Comparison of ENCODE assay signal across 21 mouse cellular contexts in genomic region chr9:13964256-13964655, GRCm38 (mm10).
A peak's percentile ranks its signal among the peaks of the same experiment; 100 is the strongest.
DNase-seq lines count a peak whose midpoint lies in the region; ATAC-seq lines count a peak whose summit lies in the region.
"Had no signal": no experiment of that assay in that cellular context is flagged by ENCODE, and none has a peak within 500 bp of the region (broad histone marks: within the 10 kb centered on the region; RNA-seq: fewer than 3 reads in every experiment).

No protein-coding gene starts in this region.

- no peak overlapping the region for H3K4me3 ChIP-seq in embryonic facial prominence, embryonic 14.5 days (ENCODE audit: low read depth, low read length)
- H3K4me3 ChIP-seq in embryonic facial prominence, embryonic 10.5 days, result no peak overlapping the region
- H3K4me3 ChIP-seq: embryonic facial prominence, embryonic 13.5 days; forebrain, embryonic 12.5 days; forebrain, embryonic 15.5 days; hindbrain, embryonic 12.5 days; hindbrain, embryonic 15.5 days had no signal

- no peaks in the 10 kb centered on the region for H3K9me3 ChIP-seq in embryonic facial prominence, embryonic 14.5 days (ENCODE audit: control insufficient read depth, low read length)
- H3K9me3 ChIP-seq in embryonic facial prominence, embryonic 10.5 days, result no peaks in the 10 kb centered on the region
- H3K9me3 ChIP-seq: embryonic facial prominence, embryonic 13.5 days; forebrain, embryonic 12.5 days; forebrain, embryonic 15.5 days; hindbrain, embryonic 12.5 days; hindbrain, embryonic 15.5 days had no signal

- no peak overlapping the region for H3K4me2 ChIP-seq in embryonic facial prominence, embryonic 14.5 days (ENCODE audit: low read depth, low read length)
- H3K4me2 ChIP-seq: embryonic facial prominence, embryonic 13.5 days; forebrain, embryonic 12.5 days; forebrain, embryonic 15.5 days; heart, embryonic 11.5 days; hindbrain, embryonic 12.5 days; hindbrain, embryonic 15.5 days had no signal

- 85% methylated on average over 4 of the region's 4 CpGs for WGBS in embryonic facial prominence, embryonic 14.5 days
- WGBS in embryonic facial prominence, embryonic 10.5 days, result 84% methylated on average over 4 of the region's 4 CpGs

- no peak overlapping the region for H3K27ac ChIP-seq in embryonic facial prominence, embryonic 14.5 days (replicated peaks; ENCODE audit: low read depth, low read length)
- no peak overlapping the region for H3K27ac ChIP-seq in embryonic facial prominence, embryonic 10.5 days (replicated peaks)
- H3K27ac ChIP-seq: embryonic facial prominence, embryonic 13.5 days; forebrain, embryonic 12.5 days; forebrain, embryonic 15.5 days; hindbrain, embryonic 12.5 days; hindbrain, embryonic 15.5 days had no signal

- 0 out of 2 replicates have a peak, but pooled peaks have one; percentile 22 for ATAC-seq in embryonic facial prominence, embryonic 14.5 days (ENCODE audit: low read depth)
- ATAC-seq: CD4-positive, CD25-positive, alpha-beta regulatory T cell, adult 4 months; forebrain, embryonic 15.5 days had no signal

- peak; percentile 36 for DNase-seq in adrenal gland, postnatal 14 days
- no peak for DNase-seq in adrenal gland, adult (ENCODE audit: inconsistent age in 2 of 2, low spot score in 1 of 2)
- no peak for DNase-seq in embryonic facial prominence, embryonic 14.5 days (ENCODE audit: low spot score)
- no peak for DNase-seq in embryonic facial prominence, embryonic 10.5 days (ENCODE audit: low spot score)
- DNase-seq in adipocyte (ENCODE audit: low spot score), result peak; percentile 20
- DNase-seq in gonadal fat pad, adult 2 months (ENCODE audit: low read depth), result peak; percentile 91
- no peak for DNase-seq in retina, embryonic 14.5 days (ENCODE audit: low spot score)
- DNase-seq: adrenal gland, adult 2 months; adrenal gland, postnatal 36 days; gastrocnemius, postnatal 10 days; gastrocnemius, postnatal 36 days; heart, adult 11 months; kidney, adult 11 months; kidney, adult 8-10 months had no signal

- no peak overlapping the region for H3K9ac ChIP-seq in embryonic facial prominence, embryonic 14.5 days (ENCODE audit: low read depth, low read length)
- H3K9ac ChIP-seq: embryonic facial prominence, embryonic 13.5 days; forebrain, embryonic 12.5 days; forebrain, embryonic 15.5 days; hindbrain, embryonic 12.5 days; hindbrain, embryonic 15.5 days had no signal

- H3K4me1 ChIP-seq in embryonic facial prominence, embryonic 14.5 days (ENCODE audit: control insufficient read depth, insufficient read depth, low read length), result peaks cover 12% of the 10 kb centered on the region
- H3K4me1 ChIP-seq in embryonic facial prominence, embryonic 10.5 days, result peaks cover 11% of the 10 kb centered on the region
- H3K4me1 ChIP-seq: hindbrain, embryonic 12.5 days had no signal

- no peaks in the 10 kb centered on the region for H3K36me3 ChIP-seq in embryonic facial prominence, embryonic 14.5 days (ENCODE audit: control insufficient read depth, insufficient read depth, low read length)
- no peaks in the 10 kb centered on the region for H3K36me3 ChIP-seq in embryonic facial prominence, embryonic 10.5 days (replicated peaks)
- H3K36me3 ChIP-seq: embryonic facial prominence, embryonic 13.5 days; forebrain, embryonic 12.5 days; forebrain, embryonic 15.5 days; hindbrain, embryonic 12.5 days; hindbrain, embryonic 15.5 days had no signal

- H3K27me3 ChIP-seq in embryonic facial prominence, embryonic 14.5 days (replicated peaks; ENCODE audit: control insufficient read depth, insufficient read depth, low read length), result no peaks in the 10 kb centered on the region
- H3K27me3 ChIP-seq in embryonic facial prominence, embryonic 10.5 days (replicated peaks; ENCODE audit: low read depth, poor library complexity, severe bottlenecking), result no peaks in the 10 kb centered on the region
- H3K27me3 ChIP-seq: embryonic facial prominence, embryonic 13.5 days; forebrain, embryonic 12.5 days; forebrain, embryonic 15.5 days; hindbrain, embryonic 12.5 days; hindbrain, embryonic 15.5 days had no signal

Comparison
In these comparisons a context has a peak if more than half of its experiments do, and no peak if none do; other contexts are left out.
1. DNase-seq: peak in adrenal gland, postnatal 14 days (single experiment), adipocyte (single experiment) and gonadal fat pad, adult 2 months (single experiment); none in adrenal gland, adult (0 of 2), embryonic facial prominence, embryonic 14.5 days (single experiment), embryonic facial prominence, embryonic 10.5 days (single experiment) and retina, embryonic 14.5 days (single experiment).